Mouse (Mus musculus): ENCODE results near the gene A630089N07Rik.

GRCm38 (mm10) chr16:97953300-97953699 lies 128.9 kb downstream of the A630089N07Rik start:
- no peak for TF ChIP-seq POLR2A (IDR thresholded peaks at IDR 0.05; ENCODE audit: borderline replicate concordance, insufficient read depth, low read length)
- TF ChIP-seq CTCF (IDR thresholded peaks at IDR 0.05; ENCODE audit: borderline replicate concordance, insufficient read depth, low read depth, low read length) = no peak

Data from cerebellum, adult 2 months (tissue).